Mouse (Mus musculus): ENCODE results near the gene Mbd6. TPM values are rescaled to one million over a fixed set of nuclear protein-coding genes. Genes with fewer than 3 reads are reported as not detected.
A peak's percentile ranks its signal among the peaks of the same experiment; 100 is the strongest.

Mbd6 gene
- polyA plus RNA-seq, 1 experiment from 2014 or later = 14.8 TPM

GRCm38 (mm10) chr10:127284105-127284622 lies 4.7 kb downstream of the Mbd6 start:
- peaks cover 68% of the 10 kb centered on the region for H3K36me3 ChIP-seq (ENCODE audit: insufficient read depth, low read length)

GRCm38 (mm10) chr10:127282620-127283215 lies 6.1 kb downstream of the Mbd6 start:
- peaks cover 23% of the 10 kb centered on the region for H3K4me1 ChIP-seq (ENCODE audit: insufficient read depth, low read length)
- H3K9me3 ChIP-seq (ENCODE audit: low read length) = no peaks in the 10 kb centered on the region
- H3K36me3 ChIP-seq (ENCODE audit: insufficient read depth, low read length) = peaks cover 74% of the 10 kb centered on the region
- H3K4me2 ChIP-seq (replicated peaks; ENCODE audit: low read depth, low read length) = no peak overlapping the region
- 80% methylated on average over 13 of the region's 13 CpGs for WGBS
- no peak overlapping the region for H3K27ac ChIP-seq (ENCODE audit: low read length)
- no peak overlapping the region for H3K9ac ChIP-seq (replicated peaks; ENCODE audit: low read length)
- no peak for ATAC-seq (ENCODE audit: low FRiP score, low TSS enrichment)
- H3K27me3 ChIP-seq (ENCODE audit: insufficient read depth, low read length) = no peaks in the 10 kb centered on the region
- no peak overlapping the region for H3K4me3 ChIP-seq (ENCODE audit: low read length)

More at GRCm38 (mm10) chr10:127284105-127284622, 4.7 kb downstream of the Mbd6 start:
- WGBS = 93% methylated on average over 7 of the region's 7 CpGs
- no peaks in the 10 kb centered on the region for H3K27me3 ChIP-seq (ENCODE audit: insufficient read depth, low read length)
- peaks cover 27% of the 10 kb centered on the region for H3K4me1 ChIP-seq (ENCODE audit: insufficient read depth, low read length)
- H3K9ac ChIP-seq (replicated peaks; ENCODE audit: low read length) = no peak overlapping the region
- no peak overlapping the region for H3K4me2 ChIP-seq (replicated peaks; ENCODE audit: low read depth, low read length)
- no peaks in the 10 kb centered on the region for H3K9me3 ChIP-seq (ENCODE audit: low read length)
- no peak overlapping the region for H3K27ac ChIP-seq (ENCODE audit: low read length)
- H3K4me3 ChIP-seq (ENCODE audit: low read length) = no peak overlapping the region
- ATAC-seq (ENCODE audit: low FRiP score, low TSS enrichment) = no peak

- Histone ChIP-seq H3K27me3 (ENCODE audit: insufficient read depth, low read length) (no peaks in the 10 kb centered on the region), H3K9me3 (ENCODE audit: low read length) (no peaks in the 10 kb centered on the region), H3K4me3 (ENCODE audit: low read length) (no peak overlapping the region), H3K4me1 (ENCODE audit: insufficient read depth, low read length) (peaks cover 9% of the 10 kb centered on the region), H3K27ac (ENCODE audit: low read length) (no peak overlapping the region), H3K9ac (replicated peaks; ENCODE audit: low read length) (no peak overlapping the region), H3K36me3 (ENCODE audit: insufficient read depth, low read length) (peaks cover 81% of the 10 kb centered on the region), H3K4me2 (replicated peaks; ENCODE audit: low read depth, low read length) (no peak overlapping the region)
- WGBS = 82% methylated on average over 8 of the region's 8 CpGs
- ATAC-seq (ENCODE audit: low FRiP score, low TSS enrichment) = no peak
Observed at GRCm38 (mm10) chr10:127281316-127281715, 7.5 kb downstream of the Mbd6 start.

- Histone ChIP-seq H3K4me2 (replicated peaks; ENCODE audit: low read depth, low read length) (no peak overlapping the region), H3K27ac (ENCODE audit: low read length) (no peak overlapping the region), H3K4me1 (ENCODE audit: insufficient read depth, low read length) (no peaks in the 10 kb centered on the region; the same call in 1 of the 2 replicates), H3K4me3 (ENCODE audit: low read length) (no peak overlapping the region), H3K9me3 (ENCODE audit: low read length) (no peaks in the 10 kb centered on the region), H3K27me3 (ENCODE audit: insufficient read depth, low read length) (no peaks in the 10 kb centered on the region), H3K36me3 (ENCODE audit: insufficient read depth, low read length) (peaks cover 81% of the 10 kb centered on the region), H3K9ac (replicated peaks; ENCODE audit: low read length) (no peak overlapping the region)
- WGBS = 95% methylated on average over 2 of the region's 2 CpGs
- ATAC-seq (ENCODE audit: low FRiP score, low TSS enrichment) = no peak
Observed at GRCm38 (mm10) chr10:127279730-127280129, 9.1 kb downstream of the Mbd6 start.

- no peak overlapping the region for H3K9ac ChIP-seq (replicated peaks; ENCODE audit: low read length)
- WGBS = 88% methylated on average over 11 of the region's 11 CpGs
- no peaks in the 10 kb centered on the region for H3K27me3 ChIP-seq (ENCODE audit: insufficient read depth, low read length)
- peaks cover 51% of the 10 kb centered on the region for H3K36me3 ChIP-seq (ENCODE audit: insufficient read depth, low read length)
- ATAC-seq (ENCODE audit: low FRiP score, low TSS enrichment) = no peak
- H3K4me2 ChIP-seq (replicated peaks; ENCODE audit: low read depth, low read length) = no peak overlapping the region
- no peak overlapping the region for H3K27ac ChIP-seq (ENCODE audit: low read length)
- no peak overlapping the region for H3K4me3 ChIP-seq (ENCODE audit: low read length)
- H3K9me3 ChIP-seq (ENCODE audit: low read length) = no peaks in the 10 kb centered on the region
- no peaks in the 10 kb centered on the region; the same call in 1 of the 2 replicates for H3K4me1 ChIP-seq (ENCODE audit: insufficient read depth, low read length)
Observed at GRCm38 (mm10) chr10:127274261-127275022, 14.4 kb downstream of the Mbd6 start.

GRCm38 (mm10) chr10:127272371-127272770 lies 16.4 kb downstream of the Mbd6 start:
- Histone ChIP-seq H3K27ac (ENCODE audit: low read length) (no peak overlapping the region), H3K4me3 (ENCODE audit: low read length) (no peak overlapping the region), H3K9me3 (ENCODE audit: low read length) (no peaks in the 10 kb centered on the region), H3K9ac (replicated peaks; ENCODE audit: low read length) (no peak overlapping the region), H3K27me3 (ENCODE audit: insufficient read depth, low read length) (no peaks in the 10 kb centered on the region), H3K4me1 (ENCODE audit: insufficient read depth, low read length) (peaks cover 4% of the 10 kb centered on the region), H3K36me3 (ENCODE audit: insufficient read depth, low read length) (peaks cover 45% of the 10 kb centered on the region), H3K4me2 (replicated peaks; ENCODE audit: low read depth, low read length) (no peak overlapping the region)
- 85% methylated on average over 5 of the region's 5 CpGs for WGBS
- no peak for ATAC-seq (ENCODE audit: low FRiP score, low TSS enrichment)

- no peak overlapping the region for H3K4me3 ChIP-seq (ENCODE audit: low read length)
- no peak for ATAC-seq (ENCODE audit: low FRiP score, low TSS enrichment)
- H3K4me2 ChIP-seq (replicated peaks; ENCODE audit: low read depth, low read length) = no peak overlapping the region
- H3K27ac ChIP-seq (ENCODE audit: low read length) = no peak overlapping the region
- H3K36me3 ChIP-seq (ENCODE audit: insufficient read depth, low read length) = peaks cover 21% of the 10 kb centered on the region
- no peak overlapping the region for H3K9ac ChIP-seq (replicated peaks; ENCODE audit: low read length)
- no peaks in the 10 kb centered on the region for H3K9me3 ChIP-seq (ENCODE audit: low read length)
- 77% methylated on average over 4 of the region's 4 CpGs for WGBS
- H3K27me3 ChIP-seq (ENCODE audit: insufficient read depth, low read length) = no peaks in the 10 kb centered on the region
- peaks cover 10% of the 10 kb centered on the region for H3K4me1 ChIP-seq (ENCODE audit: insufficient read depth, low read length)
Observed at GRCm38 (mm10) chr10:127269884-127270283, 18.9 kb downstream of the Mbd6 start.

GRCm38 (mm10) chr10:127269036-127269435 lies 19.8 kb downstream of the Mbd6 start:
- Histone ChIP-seq H3K27me3 (ENCODE audit: insufficient read depth, low read length) (peaks cover 6% of the 10 kb centered on the region), H3K4me1 (ENCODE audit: insufficient read depth, low read length) (peaks cover 10% of the 10 kb centered on the region), H3K4me3 (ENCODE audit: low read length) (no peak overlapping the region), H3K36me3 (ENCODE audit: insufficient read depth, low read length) (peaks cover 15% of the 10 kb centered on the region), H3K27ac (ENCODE audit: low read length) (no peak overlapping the region), H3K9ac (replicated peaks; ENCODE audit: low read length) (peak overlapping the region; percentile 41; the same call in 1 of the 2 replicates), H3K4me2 (replicated peaks; ENCODE audit: low read depth, low read length) (no peak overlapping the region), H3K9me3 (ENCODE audit: low read length) (no peaks in the 10 kb centered on the region)
- 82% methylated on average over 12 of the region's 12 CpGs for whole genome bisulfite sequencing
- no peak for ATAC-seq (ENCODE audit: low FRiP score, low TSS enrichment)

- peaks cover 15% of the 10 kb centered on the region for H3K36me3 ChIP-seq (ENCODE audit: insufficient read depth, low read length)
- peaks cover 12% of the 10 kb centered on the region for H3K27me3 ChIP-seq (ENCODE audit: insufficient read depth, low read length)
- H3K4me2 ChIP-seq (replicated peaks; ENCODE audit: low read depth, low read length) = no peak overlapping the region
- H3K27ac ChIP-seq (ENCODE audit: low read length) = no peak overlapping the region
- no peak overlapping the region for H3K4me3 ChIP-seq (ENCODE audit: low read length)
- H3K9ac ChIP-seq (replicated peaks; ENCODE audit: low read length) = no peak overlapping the region
- no peak for ATAC-seq (ENCODE audit: low FRiP score, low TSS enrichment)
- H3K4me1 ChIP-seq (ENCODE audit: insufficient read depth, low read length) = peaks cover 10% of the 10 kb centered on the region
- H3K9me3 ChIP-seq (ENCODE audit: low read length) = no peaks in the 10 kb centered on the region
- 78% methylated on average over 5 of the region's 5 CpGs for WGBS
Observed at GRCm38 (mm10) chr10:127268401-127268800, 20.4 kb downstream of the Mbd6 start.

GRCm38 (mm10) chr10:127267318-127267717 lies 21.5 kb downstream of the Mbd6 start:
- H3K4me3 ChIP-seq (ENCODE audit: low read length) = peak overlapping the region; percentile 97
- H3K36me3 ChIP-seq (ENCODE audit: insufficient read depth, low read length) = peaks cover 15% of the 10 kb centered on the region
- H3K4me2 ChIP-seq (replicated peaks; ENCODE audit: low read depth, low read length) = peak overlapping the region; percentile 68
- peaks cover 10% of the 10 kb centered on the region; the same call in 1 of the 2 replicates for H3K4me1 ChIP-seq (ENCODE audit: insufficient read depth, low read length)
- H3K27me3 ChIP-seq (ENCODE audit: insufficient read depth, low read length) = peaks cover 23% of the 10 kb centered on the region
- 66% methylated on average over 5 of the region's 5 CpGs for WGBS
- ATAC-seq (ENCODE audit: low FRiP score, low TSS enrichment) = no peak
- no peak overlapping the region for H3K27ac ChIP-seq (ENCODE audit: low read length)
- H3K9ac ChIP-seq (replicated peaks; ENCODE audit: low read length) = peak overlapping the region; percentile 99
- no peaks in the 10 kb centered on the region for H3K9me3 ChIP-seq (ENCODE audit: low read length)
